Mouse (Mus musculus) liver, postnatal 0 days (tissue): ENCODE results near the gene Dnaaf1. TPM values are rescaled to one million over a fixed set of nuclear protein-coding genes. Genes with fewer than 3 reads are reported as not detected.
A peak's percentile ranks its signal among the peaks of the same experiment; 100 is the strongest.

Experiments used
- ATAC-seq: fragments of 200-750 bp; cut with Nextera tagmentation; 2 replicates; pipeline ENCODE4 v1.8.0; 2017; ENCODE audit warnings: mild to moderate bottlenecking, moderate library complexity
- DNase-seq: peaks from one replicate; pipeline ENCODE4 v3.0.0-alpha.2; 2016
- H3K27ac ChIP-seq: fragments of 300-500 bp; sonication (generic); 2 replicates; pipeline ENCODE4 v1.5.1; 2014; ENCODE audit warnings: antibody characterized with exemption, moderate library complexity, mild to moderate bottlenecking, low read depth
- H3K27me3 ChIP-seq: fragments of 300-500 bp; sonication (generic); 2 replicates; pipeline ENCODE4 v1.6.1; 2014; ENCODE audit warnings: low read length, control low read depth, mixed read lengths; ENCODE audit not compliant: insufficient read depth
- H3K36me3 ChIP-seq: fragments of 300-500 bp; sonication (generic); replicated peaks from 2 replicates; pipeline ENCODE4 v1.6.1; 2014; ENCODE audit warnings: mild to moderate bottlenecking, control low read depth, low read length, moderate library complexity, mixed read lengths; ENCODE audit not compliant: insufficient read depth
- H3K4me1 ChIP-seq: fragments of 300-500 bp; sonication (generic); 2 replicates; pipeline ENCODE4 v1.6.1; 2014; ENCODE audit warnings: antibody characterized with exemption, mild to moderate bottlenecking, control low read depth; ENCODE audit not compliant: insufficient read depth
- H3K4me2 ChIP-seq: fragments of 300-500 bp; sonication (generic); 2 replicates; pipeline ENCODE4 v1.6.1; 2014; ENCODE audit warnings: low read depth, mild to moderate bottlenecking, low read length, moderate library complexity, mixed read lengths
- H3K4me3 ChIP-seq: fragments of 300-500 bp; sonication (generic); 2 replicates; pipeline ENCODE4 v1.5.1; 2014; ENCODE audit warnings: low read depth, low read length
- H3K9ac ChIP-seq: fragments of 300-500 bp; sonication (generic); replicated peaks from 2 replicates; pipeline ENCODE4 v1.6.1; 2014; ENCODE audit warnings: mild to moderate bottlenecking, moderate library complexity
- H3K9me3 ChIP-seq: fragments of 300-500 bp; sonication (generic); 2 replicates; pipeline ENCODE4 v1.6.1; 2016; ENCODE audit warnings: mild to moderate bottlenecking, control low read depth, low read length, mixed read lengths
- CTCF ChIP-seq: sonication (generic); IDR thresholded peaks from 2 replicates; pipeline ENCODE4 v1.5.1; 2016; ENCODE audit warnings: antibody characterized with exemption, low read depth
- EP300 ChIP-seq: IDR thresholded peaks from 2 replicates; pipeline ENCODE4 v1.6.1; 2016; ENCODE audit warnings: antibody characterized with exemption, low read depth, mild to moderate bottlenecking
- WGBS: fragments of 180-500 bp; shearing (Covaris S2); extraction: QIAGEN DNeasy Blood & Tissue Kit; methylation state at CpG from one replicate; pipeline ENCODE4 v1.1.7; 2014; ENCODE audit not compliant: insufficient replicate concordance; 5-methylcytosine and 5-hydroxymethylcytosine counted together
- polyA plus RNA-seq: library from polyadenylated mRNA; unstranded; fragments of >200 nt; fragmentation: Nextera tagmentation; extraction: Ambion mirVana; gene quantifications from 2 replicates; pipeline ENCODE4 v1.2.1, GENCODE M21; 2015

The Dnaaf1 gene
- polyA plus RNA-seq, 1 experiment from 2014 or later = not detected

- no peaks in the 10 kb centered on the region for H3K27me3 ChIP-seq
- no peaks in the 10 kb centered on the region for H3K9me3 ChIP-seq
- 85% methylated on average over 4 of the region's 4 CpGs for WGBS
- H3K9ac ChIP-seq = peak overlapping the region; percentile 81
- TF ChIP-seq EP300 = no peak
- TF ChIP-seq CTCF = no peak
- DNase-seq (no peak), ATAC-seq (no peak)
- H3K4me1 ChIP-seq = peaks cover 11% of the 10 kb centered on the region
- H3K27ac ChIP-seq = no peak overlapping the region
- peaks cover 19% of the 10 kb centered on the region for H3K36me3 ChIP-seq
- peak overlapping the region; percentile 77; the same call in 1 of the 2 replicates for H3K4me3 ChIP-seq
- H3K4me2 ChIP-seq = peak overlapping the region; percentile 89
These were observed 28.7 kb downstream of the Dnaaf1 start for GRCm38 (mm10) chr8:119603771-119604170.

GRCm38 (mm10) chr8:119604398-119604803, 29.4 kb downstream of the Dnaaf1 start:
- peak; percentile 64 for ATAC-seq
- no peak for DNase-seq

GRCm38 (mm10) chr8:119604996-119605395, 30.0 kb downstream of the Dnaaf1 start, which contains the start of gene Taf1c:
TSS of gene Taf1c (minus strand) at chr8:119605222.
- TF ChIP-seq EP300 (peak; percentile 65; the same call in 1 of the 2 replicates), CTCF (peak; percentile 97)
- Histone ChIP-seq H3K36me3 (peaks cover 16% of the 10 kb centered on the region), H3K9me3 (peaks cover 4% of the 10 kb centered on the region), H3K27ac (peak within 1 kb of the TSS; percentile 83), H3K4me3 (peak within 1 kb of the TSS; percentile 77), H3K9ac (peak within 1 kb of the TSS; percentile 81), H3K4me2 (peak within 1 kb of the TSS; percentile 89), H3K4me1 (peaks cover 11% of the 10 kb centered on the region), H3K27me3 (no peaks in the 10 kb centered on the region)
- WGBS = under 1% methylated on average over 23 of the region's 23 CpGs
- ATAC-seq (peak; percentile 95), DNase-seq (peak; percentile 96)

More at GRCm38 (mm10) chr8:119604398-119604803, 29.4 kb downstream of the Dnaaf1 start:
- Histone ChIP-seq H3K27ac (peak overlapping the region; percentile 83), H3K4me2 (peak overlapping the region; percentile 89), H3K9me3 (peaks cover 4% of the 10 kb centered on the region), H3K9ac (peak overlapping the region; percentile 81), H3K4me3 (peak overlapping the region; percentile 77), H3K4me1 (peaks cover 11% of the 10 kb centered on the region), H3K36me3 (peaks cover 16% of the 10 kb centered on the region), H3K27me3 (no peaks in the 10 kb centered on the region)
- 17% methylated on average over 12 of the region's 12 CpGs for WGBS
- TF ChIP-seq CTCF (no peak), EP300 (no peak)

GRCm38 (mm10) chr8:119606224-119606623, 31.2 kb downstream of the Dnaaf1 start:
- no peak for ATAC-seq
- WGBS = 56% methylated on average over 2 of the region's 2 CpGs

GRCm38 (mm10) chr8:119612471-119612870, 37.4 kb downstream of the Dnaaf1 start, which contains the start of gene Adad2:
TSS of gene Adad2 (plus strand) at chr8:119612747.
- DNase-seq (no peak), ATAC-seq (no peak)
- H3K4me2 ChIP-seq = no peak within 1 kb of the TSS
- H3K36me3 ChIP-seq = no peaks in the 10 kb centered on the region
- H3K27me3 ChIP-seq = no peaks in the 10 kb centered on the region
- no peak within 1 kb of the TSS for H3K9ac ChIP-seq
- H3K27ac ChIP-seq = no peak within 1 kb of the TSS
- peaks cover 4% of the 10 kb centered on the region for H3K9me3 ChIP-seq
- TF ChIP-seq EP300 (no peak), CTCF (no peak)
- no peaks in the 10 kb centered on the region for H3K4me1 ChIP-seq
- 77% methylated on average over 24 of the region's 26 CpGs for WGBS
- H3K4me3 ChIP-seq = no peak within 1 kb of the TSS

More at GRCm38 (mm10) chr8:119606224-119606623, 31.2 kb downstream of the Dnaaf1 start:
- Histone ChIP-seq H3K27me3 (no peaks in the 10 kb centered on the region), H3K4me3 (no peak overlapping the region), H3K9me3 (peaks cover 4% of the 10 kb centered on the region), H3K4me2 (no peak overlapping the region), H3K36me3 (peaks cover 10% of the 10 kb centered on the region), H3K9ac (no peak overlapping the region), H3K4me1 (peaks cover 11% of the 10 kb centered on the region), H3K27ac (no peak overlapping the region)
- TF ChIP-seq EP300 = no peak
- TF ChIP-seq CTCF = peak; percentile 30; the same call in 1 of the 2 replicates
- no peak for DNase-seq

GRCm38 (mm10) chr8:119615096-119615495, 40.1 kb downstream of the Dnaaf1 start:
- DNase-seq (no peak), ATAC-seq (no peak)
- TF ChIP-seq EP300 (no peak), CTCF (no peak)
- H3K4me3 ChIP-seq = no peak overlapping the region
- H3K4me2 ChIP-seq = no peak overlapping the region
- H3K4me1 ChIP-seq = no peaks in the 10 kb centered on the region
- H3K27me3 ChIP-seq = no peaks in the 10 kb centered on the region
- H3K36me3 ChIP-seq = no peaks in the 10 kb centered on the region
- no peaks in the 10 kb centered on the region for H3K9me3 ChIP-seq
- H3K9ac ChIP-seq = no peak overlapping the region
- 73% methylated on average over 12 of the region's 14 CpGs for WGBS
- H3K27ac ChIP-seq = no peak overlapping the region

GRCm38 (mm10) chr8:119616358-119616757, 41.3 kb downstream of the Dnaaf1 start:
- Histone ChIP-seq H3K9me3 (no peaks in the 10 kb centered on the region), H3K4me2 (no peak overlapping the region), H3K4me3 (no peak overlapping the region), H3K27me3 (no peaks in the 10 kb centered on the region), H3K36me3 (no peaks in the 10 kb centered on the region), H3K9ac (no peak overlapping the region), H3K27ac (no peak overlapping the region), H3K4me1 (no peaks in the 10 kb centered on the region)
- ATAC-seq (no peak), DNase-seq (no peak)
- TF ChIP-seq CTCF (no peak), EP300 (no peak)
- WGBS = 78% methylated on average over 7 of the region's 7 CpGs
